Mouse (Mus musculus) embryo, embryonic 10.5 days (tissue): ENCODE data around the gene D130052B06Rik.
A peak's percentile ranks its signal among the peaks of the same experiment; 100 is the strongest.

ENCODE experiments used
- DNase-seq: peaks from one replicate; pipeline ENCODE4 v3.0.0-alpha.2; 2015; ENCODE audit warnings: low spot score

D130052B06Rik gene

GRCm38 (mm10) chr11:33598986-33599385 is at the start of gene D130052B06Rik:
Gene D130052B06Rik, plus strand, starts transcription at chr11:33599302.
- DNase-seq = no peak

GRCm38 (mm10) chr11:33550861-33551560 is 48.1 kb upstream of the D130052B06Rik start:
- DNase-seq = no peak

DNA sequence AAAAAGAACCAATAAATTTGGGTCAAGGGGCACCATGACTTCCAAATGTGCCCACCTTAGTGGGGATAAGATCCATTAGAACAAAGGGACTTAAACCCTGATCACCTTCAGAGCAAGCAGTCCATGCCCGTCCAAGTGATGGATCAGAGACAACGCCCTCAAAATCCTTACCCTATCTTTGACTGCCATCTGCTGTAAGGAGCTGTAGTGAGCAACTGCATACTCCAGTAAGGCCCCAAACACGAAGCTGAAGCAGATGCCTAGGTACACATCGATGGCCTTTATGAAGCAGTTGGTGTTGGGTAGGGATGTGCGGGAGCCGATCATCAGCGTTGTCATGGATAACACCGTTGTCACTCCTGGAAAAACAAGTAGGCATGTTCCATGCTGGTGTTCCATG is 45.0 kb upstream of the D130052B06Rik start:
- no peak for DNase-seq

DNA sequence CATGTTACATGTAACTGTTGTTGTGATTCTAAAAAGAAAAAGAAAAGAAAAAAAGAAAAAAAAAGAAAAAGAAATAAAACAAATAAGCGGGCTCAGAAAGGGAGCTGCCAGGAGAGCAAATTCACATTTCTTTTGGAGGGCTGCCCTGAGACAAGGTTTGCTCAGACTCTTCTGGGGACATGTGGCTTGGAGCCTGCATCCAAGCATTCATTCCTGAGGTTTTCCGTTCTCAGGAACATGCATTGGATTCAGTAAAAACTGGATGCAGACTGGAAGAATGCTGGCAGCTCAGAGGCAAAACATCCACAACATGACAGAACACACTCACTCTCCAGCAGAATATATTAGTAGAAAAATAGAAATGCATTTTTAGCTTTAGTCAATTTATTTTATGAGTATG is 35.2 kb upstream of the D130052B06Rik start:
- no peak for DNase-seq

DNA sequence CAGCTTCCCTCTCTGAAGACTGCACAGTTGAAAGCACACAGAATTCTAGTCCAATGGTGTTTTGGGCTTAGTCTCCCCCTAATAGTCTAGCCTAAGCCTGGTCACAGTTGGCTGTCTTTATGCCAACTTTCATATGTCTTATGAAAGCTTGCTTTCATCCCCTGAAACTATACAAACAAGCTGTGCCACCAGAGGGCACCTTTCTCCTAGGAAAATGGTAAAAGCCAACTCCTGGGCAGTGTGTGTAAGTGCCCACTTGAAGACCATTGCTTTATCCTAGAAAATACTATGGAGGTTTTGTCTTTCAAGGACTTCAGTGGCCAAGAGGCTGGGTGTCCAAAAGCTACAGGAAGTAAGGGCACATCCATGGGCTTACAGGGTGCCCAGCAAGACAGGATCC is 28.7 kb upstream of the D130052B06Rik start:
- DNase-seq = peak; percentile 44

GRCm38 (mm10) chr11:33574944-33575343 is 24.2 kb upstream of the D130052B06Rik start:
- peak; percentile 8 for DNase-seq

DNA sequence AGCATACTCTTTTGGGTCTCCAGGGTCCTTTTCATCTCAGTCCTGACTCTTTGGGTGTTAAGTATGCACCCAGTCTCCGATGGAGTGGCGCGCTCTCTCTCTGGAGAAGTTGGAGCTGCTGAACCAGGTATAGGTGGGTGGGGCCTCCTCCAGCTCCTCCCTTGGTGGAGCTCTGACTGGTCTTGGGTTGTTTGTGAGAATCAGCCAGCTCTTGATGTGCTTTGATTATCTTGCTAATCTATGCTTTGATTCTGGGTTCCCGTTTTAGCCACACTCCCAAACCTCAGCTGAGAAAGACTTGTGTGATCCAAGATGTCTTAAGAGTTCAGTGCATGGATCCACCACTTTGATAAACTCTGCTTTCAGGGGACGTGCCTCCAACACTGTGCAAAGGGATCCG is 20.2 kb upstream of the D130052B06Rik start, which contains the start of gene Gabrp:
TSS of gene Gabrp (minus strand) at position 101 of the 400 bp plus-strand sequence.
- no peak for DNase-seq

- DNase-seq = no peak
These were observed 19.5 kb upstream of the D130052B06Rik start for GRCm38 (mm10) chr11:33579621-33580020.

- no peak for DNase-seq
These were observed 12.5 kb upstream of the D130052B06Rik start for GRCm38 (mm10) chr11:33586614-33587013.

DNA sequence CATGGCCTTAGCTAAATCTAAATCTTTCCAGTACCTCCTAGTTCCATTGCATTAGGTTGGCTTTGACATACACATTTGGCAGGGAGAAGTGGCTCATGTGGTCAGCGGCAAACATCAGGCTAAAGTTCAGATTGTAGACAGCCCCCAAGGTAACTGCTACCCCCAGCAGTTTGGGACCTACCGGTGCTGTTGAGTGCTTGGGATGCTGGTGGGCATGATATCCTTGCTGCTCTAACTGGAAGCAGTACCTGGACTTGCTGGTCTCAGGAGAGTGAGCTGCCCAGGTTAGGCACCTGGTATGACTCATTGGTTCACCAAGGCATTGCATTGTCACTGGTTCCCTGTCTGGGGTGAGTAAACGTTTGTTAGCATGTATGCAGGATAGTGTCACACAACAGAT is 8.3 kb upstream of the D130052B06Rik start:
- no peak for DNase-seq

GRCm38 (mm10) chr11:33592826-33593225 is 6.3 kb upstream of the D130052B06Rik start:
- DNase-seq = no peak

GRCm38 (mm10) chr11:33596655-33597054 is 2.4 kb upstream of the D130052B06Rik start:
- DNase-seq = peak; percentile 18

DNA sequence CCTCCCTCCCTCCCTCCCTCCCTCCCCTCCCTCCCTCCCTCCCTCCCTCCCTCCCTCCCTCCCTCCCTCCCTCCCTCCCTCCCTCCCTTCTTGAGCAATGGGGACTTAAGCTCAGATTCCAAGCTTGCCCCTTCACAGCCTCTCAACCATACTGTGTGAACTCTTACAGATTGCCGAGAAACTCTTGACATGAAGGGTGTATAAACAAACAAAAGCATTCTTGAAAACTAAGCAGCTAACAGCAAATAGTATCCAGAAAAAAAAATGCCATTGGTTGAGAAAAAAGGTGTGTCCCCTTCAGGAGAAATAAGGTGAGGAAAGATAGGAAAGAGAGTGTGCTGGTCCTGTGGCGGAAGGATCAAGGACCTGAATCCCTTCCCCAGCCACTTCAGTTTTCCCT is 4.1 kb downstream of the D130052B06Rik start:
- no peak for DNase-seq

DNA sequence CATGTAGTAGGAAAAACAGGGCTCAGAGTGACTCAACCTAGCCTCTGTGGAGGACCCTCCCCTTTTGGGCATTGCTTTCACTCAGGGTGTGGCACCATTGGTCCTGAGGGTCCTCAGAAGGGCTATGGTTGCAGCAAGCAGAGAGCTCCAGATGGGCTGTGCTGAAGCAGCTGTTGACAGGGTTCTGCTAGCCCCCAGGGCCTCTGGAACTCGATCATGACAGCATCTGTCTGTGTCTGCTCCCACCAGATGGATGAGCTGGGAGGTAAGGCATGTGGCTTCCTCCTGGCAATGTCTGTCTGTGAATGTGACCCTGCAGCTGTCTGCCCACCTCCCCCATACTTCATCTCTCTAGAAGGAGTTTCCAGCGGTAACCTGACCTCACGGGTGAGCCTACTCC is 8.7 kb downstream of the D130052B06Rik start:
- peak; percentile 56 for DNase-seq

DNA sequence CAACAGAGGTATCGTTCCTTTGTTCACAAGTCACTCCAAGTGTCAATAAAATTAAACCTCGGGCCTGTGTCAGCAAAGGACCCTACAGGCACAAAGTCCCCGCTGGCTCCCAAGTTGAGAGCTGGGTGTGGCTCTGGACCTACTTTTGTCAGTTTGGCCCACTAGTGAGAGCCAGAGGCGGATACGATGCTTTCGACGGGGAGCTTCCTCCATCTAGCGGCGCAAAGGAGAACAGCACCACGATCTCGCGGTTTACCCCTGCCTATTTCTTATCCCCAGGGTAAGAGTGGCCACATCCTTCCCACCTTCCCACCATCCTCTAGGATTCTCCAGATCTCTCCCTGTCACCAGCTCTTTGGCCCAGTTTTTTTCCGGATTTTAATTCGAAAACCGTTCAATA is 15.1 kb downstream of the D130052B06Rik start:
- peak; percentile 88 for DNase-seq

- DNase-seq = no peak
These were observed 28.1 kb downstream of the D130052B06Rik start for GRCm38 (mm10) chr11:33627136-33627742.

- no peak for DNase-seq
These were observed 38.0 kb downstream of the D130052B06Rik start for GRCm38 (mm10) chr11:33637107-33637506.

- DNase-seq = no peak
These were observed 50.3 kb downstream of the D130052B06Rik start for GRCm38 (mm10) chr11:33649358-33649757.

DNA sequence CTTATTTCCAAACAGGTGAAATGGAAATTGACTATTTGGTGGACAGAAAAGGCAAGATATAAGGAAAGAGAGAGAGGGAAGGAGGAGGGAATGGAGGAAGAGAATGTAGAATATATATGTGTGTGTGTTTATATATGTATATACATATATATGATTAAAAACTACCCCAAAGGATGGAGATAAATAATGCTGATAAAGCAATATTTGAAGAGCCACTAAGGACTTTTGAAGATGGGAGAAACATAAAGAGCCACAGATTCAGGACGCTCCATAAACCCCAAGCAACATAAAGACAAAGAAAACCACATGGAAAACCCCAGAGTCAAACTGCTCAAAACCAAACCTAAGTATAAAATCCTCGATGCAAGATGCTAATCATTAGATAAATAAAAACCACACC is 55.4 kb downstream of the D130052B06Rik start:
- no peak for DNase-seq

- no peak for DNase-seq
These were observed 56.1 kb downstream of the D130052B06Rik start for GRCm38 (mm10) chr11:33655221-33655620.

DNA sequence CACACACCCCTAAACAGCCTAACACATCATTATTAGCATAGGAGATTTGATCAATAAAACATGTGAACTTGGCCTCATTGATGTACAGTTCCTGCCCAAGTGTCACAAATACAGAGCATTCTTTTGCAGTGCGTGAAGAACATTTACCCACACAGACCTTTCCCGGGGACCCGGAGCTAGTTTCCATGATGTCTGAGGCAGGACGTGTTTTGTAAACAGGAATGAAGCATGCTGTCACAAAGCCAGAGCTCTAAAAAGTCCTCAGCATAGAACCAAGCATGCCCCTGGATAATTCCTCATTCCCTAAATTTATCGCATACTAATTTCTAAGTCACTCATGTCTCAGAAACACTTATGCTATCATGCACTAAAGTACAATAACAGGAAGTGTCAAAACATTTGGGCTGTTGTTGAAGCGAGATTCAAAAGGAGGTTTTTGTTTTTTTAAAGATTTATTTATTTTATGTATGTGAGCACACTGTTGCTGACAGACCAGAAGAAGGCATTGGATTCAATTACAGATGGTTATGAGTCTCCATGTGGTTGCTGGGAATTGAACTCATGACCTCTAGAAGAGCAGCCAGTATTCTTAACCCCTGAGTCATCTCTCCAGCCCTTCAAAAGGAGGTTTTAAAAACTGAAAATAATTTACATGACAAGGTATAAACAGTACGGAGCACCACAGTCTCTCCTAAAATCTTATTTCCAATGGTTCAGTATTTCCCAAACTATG is 56.9 kb downstream of the D130052B06Rik start:
- no peak for DNase-seq

- DNase-seq = no peak
These were observed 61.2 kb downstream of the D130052B06Rik start for GRCm38 (mm10) chr11:33660016-33660913.
